ENCODE assay signal across 8 mouse cellular contexts in the genomic region with DNA sequence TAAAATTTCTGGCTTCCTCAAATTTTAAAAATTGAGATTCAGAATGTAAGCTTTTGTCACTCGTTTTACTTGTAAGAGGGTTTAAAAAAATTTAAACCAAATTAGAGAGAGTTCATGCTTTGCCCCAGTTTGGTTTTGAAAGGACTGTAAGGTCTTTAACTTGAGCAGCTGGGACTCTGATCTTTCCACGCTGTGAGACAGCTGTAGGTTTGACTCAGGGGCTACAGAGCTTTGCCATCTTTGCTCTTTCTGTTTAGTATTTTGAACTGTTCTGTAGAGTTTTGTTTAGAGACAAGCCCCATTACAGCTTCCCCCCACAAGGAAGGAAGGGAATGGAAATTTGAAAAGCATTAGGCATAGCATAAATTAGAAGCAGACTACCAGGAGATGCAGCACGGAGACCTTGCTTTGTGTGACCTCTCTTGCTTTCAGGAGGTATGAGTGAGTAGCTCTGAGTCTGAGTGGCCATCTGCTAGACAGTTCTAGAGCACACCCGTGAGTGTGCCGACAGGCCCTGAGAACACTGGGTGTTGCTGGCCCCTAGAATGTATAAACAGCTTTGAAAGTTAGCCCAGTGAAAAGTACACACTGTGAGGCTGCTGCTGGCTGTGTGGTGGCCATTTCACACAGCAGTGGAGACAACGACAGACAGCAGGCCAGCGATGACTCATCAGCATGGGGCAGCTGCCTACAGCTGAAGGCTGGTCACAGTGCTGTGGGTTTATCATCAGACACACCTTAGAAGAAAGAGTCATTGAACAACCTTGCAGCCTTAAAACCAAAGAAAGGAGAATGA. TPM values are rescaled to one million over a fixed set of nuclear protein-coding genes. Genes with fewer than 3 reads are reported as not detected.
DNase-seq lines count a peak whose midpoint lies in the region; ATAC-seq and TF ChIP-seq lines count a peak whose summit lies in the region.

No protein-coding gene starts in this region.

- DNase-seq in hindbrain, postnatal 0 days (ENCODE audit: low spot score), result no peak
- DNase-seq in hindbrain, embryonic 11.5 days (ENCODE audit: low spot score), result no peak
- peak; percentile 6 for DNase-seq in CH12.LX (ENCODE audit: extremely low read depth)
- no peak for DNase-seq in embryonic facial prominence, embryonic 10.5 days (ENCODE audit: low spot score)
- DNase-seq in heart, postnatal 4 days, result peak; percentile 31
- peak; percentile 40 to 73 for DNase-seq in lung, postnatal 4 days

- TF ChIP-seq POLR2A in CH12.LX (IDR thresholded peaks at IDR 0.05; ENCODE audit: low read depth, low read length), result no peak

- H3K4me2 ChIP-seq in hindbrain, postnatal 0 days (ENCODE audit: low read depth, low read length), result no peak overlapping the region
- no peak overlapping the region for H3K4me2 ChIP-seq in hindbrain, embryonic 11.5 days (replicated peaks; ENCODE audit: low read depth, low read length)
- no peak overlapping the region for H3K4me2 ChIP-seq in CH12.LX (ENCODE audit: insufficient read depth, low read depth, poor library complexity, severe bottlenecking)
- no peak overlapping the region for H3K4me2 ChIP-seq in forebrain, embryonic 12.5 days
- H3K4me2 ChIP-seq in midbrain, embryonic 13.5 days (replicated peaks), result no peak overlapping the region

- no peaks in the 10 kb centered on the region for H3K27me3 ChIP-seq in hindbrain, postnatal 0 days (ENCODE audit: insufficient read depth, low read length)
- no peaks in the 10 kb centered on the region for H3K27me3 ChIP-seq in hindbrain, embryonic 11.5 days (ENCODE audit: control insufficient read depth, insufficient read depth, low read length)
- no peaks in the 10 kb centered on the region for H3K27me3 ChIP-seq in CH12.LX (replicated peaks)
- no peaks in the 10 kb centered on the region for H3K27me3 ChIP-seq in embryonic facial prominence, embryonic 10.5 days (replicated peaks; ENCODE audit: low read depth, poor library complexity, severe bottlenecking)
- H3K27me3 ChIP-seq in forebrain, embryonic 12.5 days, result no peaks in the 10 kb centered on the region
- H3K27me3 ChIP-seq in midbrain, embryonic 13.5 days, result no peaks in the 10 kb centered on the region

- H3K9ac ChIP-seq in hindbrain, postnatal 0 days (replicated peaks; ENCODE audit: low read length), result no peak overlapping the region
- H3K9ac ChIP-seq in hindbrain, embryonic 11.5 days (ENCODE audit: low read depth, low read length), result no peak overlapping the region
- H3K9ac ChIP-seq in CH12.LX (ENCODE audit: insufficient read depth, low read depth), result no peak overlapping the region
- H3K9ac ChIP-seq in forebrain, embryonic 12.5 days, result no peak overlapping the region
- no peak overlapping the region for H3K9ac ChIP-seq in midbrain, embryonic 13.5 days (replicated peaks)

- H3K27ac ChIP-seq in hindbrain, postnatal 0 days, result peak overlapping the region; percentile 62; the same call in 1 of the 2 replicates
- no peak overlapping the region for H3K27ac ChIP-seq in hindbrain, embryonic 11.5 days (ENCODE audit: low read depth, low read length)
- H3K27ac ChIP-seq in CH12.LX (ENCODE audit: insufficient read depth, low read depth), result no peak overlapping the region
- H3K27ac ChIP-seq in embryonic facial prominence, embryonic 10.5 days (replicated peaks), result 0 out of 2 replicates have a peak overlapping the region, but pooled peaks have one; percentile 48
- H3K27ac ChIP-seq in forebrain, embryonic 12.5 days, result no peak overlapping the region
- no peak overlapping the region for H3K27ac ChIP-seq in midbrain, embryonic 13.5 days

- H3K36me3 ChIP-seq in hindbrain, postnatal 0 days (ENCODE audit: insufficient read depth, low read length), result peaks cover 15% of the 10 kb centered on the region
- H3K36me3 ChIP-seq in hindbrain, embryonic 11.5 days (ENCODE audit: control insufficient read depth, insufficient read depth, low read length), result no peaks in the 10 kb centered on the region
- peaks cover 23 to 68% of the 10 kb centered on the region in 2 experiments for H3K36me3 ChIP-seq in CH12.LX (replicated peaks in 1 of 2; ENCODE audit: control insufficient read depth in 1 of 2, insufficient read depth in 1 of 2, low read length in 1 of 2)
- H3K36me3 ChIP-seq in embryonic facial prominence, embryonic 10.5 days (replicated peaks), result peaks cover 28% of the 10 kb centered on the region
- peaks cover 18% of the 10 kb centered on the region for H3K36me3 ChIP-seq in forebrain, embryonic 12.5 days (replicated peaks)
- peaks cover 29% of the 10 kb centered on the region for H3K36me3 ChIP-seq in midbrain, embryonic 13.5 days

- in situ Hi-C loops in CH12.LX (cut with MboI; ENCODE audit: low pct_ligation_motif_present, low pct_unique_long_range_greater_than_20kb, low sequenced_read_pairs), result no loop called here

- dilution Hi-C loops in CH12.LX (cut with MboI; ENCODE audit: extremely low pct_ligation_motif_present, extremely low pct_unique_long_range_greater_than_20kb, low sequenced_read_pairs), result no loop called here

- no peak overlapping the region for H3K4me3 ChIP-seq in hindbrain, postnatal 0 days (ENCODE audit: low read length)
- H3K4me3 ChIP-seq in hindbrain, embryonic 11.5 days (ENCODE audit: low read depth, low read length), result no peak overlapping the region
- no peak overlapping the region for H3K4me3 ChIP-seq in CH12.LX (replicated peaks in 1 of 3; ENCODE audit: low read depth in 2 of 3, low read length in 2 of 3, poor library complexity in 1 of 3)
- no peak overlapping the region for H3K4me3 ChIP-seq in embryonic facial prominence, embryonic 10.5 days
- H3K4me3 ChIP-seq in forebrain, embryonic 12.5 days (replicated peaks), result no peak overlapping the region
- H3K4me3 ChIP-seq in midbrain, embryonic 13.5 days (replicated peaks), result no peak overlapping the region

- no peaks in the 10 kb centered on the region for H3K9me3 ChIP-seq in hindbrain, postnatal 0 days (ENCODE audit: low read length)
- no peaks in the 10 kb centered on the region for H3K9me3 ChIP-seq in hindbrain, embryonic 11.5 days (ENCODE audit: control insufficient read depth, low read length)
- H3K9me3 ChIP-seq in CH12.LX (replicated peaks; ENCODE audit: low read length), result no peaks in the 10 kb centered on the region
- no peaks in the 10 kb centered on the region for H3K9me3 ChIP-seq in embryonic facial prominence, embryonic 10.5 days
- no peaks in the 10 kb centered on the region for H3K9me3 ChIP-seq in forebrain, embryonic 12.5 days
- H3K9me3 ChIP-seq in midbrain, embryonic 13.5 days, result no peaks in the 10 kb centered on the region

- TF ChIP-seq RAD21 in CH12.LX (IDR thresholded peaks at IDR 0.05; ENCODE audit: low read depth, low read length), result no peak

- ATAC-seq in hindbrain, postnatal 0 days, result peak; percentile 66; the same call in 1 of the 2 replicates
- no peak for ATAC-seq in hindbrain, embryonic 11.5 days (ENCODE audit: low FRiP score)
- ATAC-seq in forebrain, embryonic 12.5 days (ENCODE audit: low FRiP score), result no peak
- ATAC-seq in midbrain, embryonic 13.5 days, result no peak

- TF ChIP-seq CTCF in hindbrain, postnatal 0 days (IDR thresholded peaks at IDR 0.05; ENCODE audit: low read depth), result no peak
- TF ChIP-seq CTCF in CH12.LX (conservative IDR thresholded peaks at IDR 0.05 in 1 of 2, IDR thresholded peaks at IDR 0.05 in 1 of 2; ENCODE audit: low read depth in 2 of 2, low read length in 2 of 2), result no peak

- no peak for TF ChIP-seq EP300 in CH12.LX (IDR thresholded peaks at IDR 0.05; ENCODE audit: low read length)

- H3K4me1 ChIP-seq in hindbrain, postnatal 0 days (ENCODE audit: insufficient read depth, low read length), result no peaks in the 10 kb centered on the region; the same call in 1 of the 2 replicates
- no peaks in the 10 kb centered on the region for H3K4me1 ChIP-seq in hindbrain, embryonic 11.5 days (replicated peaks; ENCODE audit: control insufficient read depth, insufficient read depth, low read length)
- H3K4me1 ChIP-seq in CH12.LX (ENCODE audit: control insufficient read depth in 1 of 2, insufficient read depth in 2 of 2), result peaks cover 5 to 16% of the 10 kb centered on the region in 2 experiments
- H3K4me1 ChIP-seq in embryonic facial prominence, embryonic 10.5 days, result peaks cover 7% of the 10 kb centered on the region; the same call in 1 of the 2 replicates
- H3K4me1 ChIP-seq in forebrain, embryonic 12.5 days, result 0 out of 2 replicates have a peak, but pooled peaks cover 6% of the 10 kb centered on the region
- 0 out of 2 replicates have a peak, but pooled peaks cover 8% of the 10 kb centered on the region for H3K4me1 ChIP-seq in midbrain, embryonic 13.5 days (replicated peaks)

- no peaks in the 10 kb centered on the region for H3K79me2 ChIP-seq in CH12.LX (replicated peaks; ENCODE audit: control insufficient read depth, extremely low read depth, insufficient read depth, poor library complexity, severe bottlenecking)

- WGBS in hindbrain, postnatal 0 days, result 54% methylated on average over 7 of the region's 7 CpGs
- 71% methylated on average over 7 of the region's 7 CpGs for WGBS in hindbrain, embryonic 11.5 days
- 71% methylated on average over 7 of the region's 7 CpGs for WGBS in embryonic facial prominence, embryonic 10.5 days
- 78% methylated on average over 7 of the region's 7 CpGs for WGBS in forebrain, embryonic 12.5 days
- WGBS in midbrain, embryonic 13.5 days, result 77% methylated on average over 7 of the region's 7 CpGs

TF ChIP-seq in CH12.LX, 34 proteins besides CTCF, POLR2A, EP300 and RAD21 (continues in another document):
- TF ChIP-seq HCFC1 (IDR thresholded peaks at IDR 0.05; ENCODE audit: low read depth, low read length) (no peak), PAX5 (IDR thresholded peaks at IDR 0.05; ENCODE audit: low read length) (no peak), UBTF (IDR thresholded peaks at IDR 0.05; ENCODE audit: low read depth, low read length) (no peak), CHD1 (IDR thresholded peaks at IDR 0.05; ENCODE audit: low read depth, low read length) (no peak), MAX (IDR thresholded peaks at IDR 0.05; ENCODE audit: low read length) (no peak), CHD2 (IDR thresholded peaks at IDR 0.05; ENCODE audit: low read length) (no peak), BHLHE40 (IDR thresholded peaks at IDR 0.05; ENCODE audit: low read depth, low read length) (no peak), SIN3A (IDR thresholded peaks at IDR 0.05; ENCODE audit: low read length) (no peak), GABPA (IDR thresholded peaks at IDR 0.05; ENCODE audit: insufficient replicate concordance, low read depth, low read length) (no peak)

RNA-seq across cellular contexts. Expression of gene Rab3gap2, which starts 25.7 kb away (rescaled TPM):
- total RNA-seq in hindbrain, postnatal 0 days (2014; rRNA removed), result 31.7 and 34.4 TPM in 2 replicates
- 19.3 and 19.7 TPM in 2 replicates for polyA plus RNA-seq in hindbrain, postnatal 0 days (2015; fragmentation: Nextera tagmentation; extraction: Ambion mirVana)
- 23.3 and 23.6 TPM in 2 replicates for polyA plus RNA-seq in hindbrain, embryonic 11.5 days (2014; fragmentation: Nextera tagmentation; extraction: Ambion mirVana)
- total RNA-seq in CH12.LX (2012; rRNA removed) (24.0 and 24.7 TPM in 2 replicates), CH12.LX (2014; rRNA removed) (22.1 and 22.7 TPM in 2 replicates)
- polyA plus RNA-seq in CH12.LX (2012; ENCODE audit: insufficient read length, low read depth), result 34.5 and 39.1 TPM in 2 replicates
- polyA plus RNA-seq in embryonic facial prominence, embryonic 10.5 days (2016; fragmentation: Nextera tagmentation; extraction: Ambion mirVana), result 20.6 and 21.3 TPM in 2 replicates
- total RNA-seq in heart, postnatal 4 days (2021), result 10 to 100 TPM; 25.4 to 29.1 TPM
- polyA plus RNA-seq in forebrain, embryonic 12.5 days (2016; fragmentation: Nextera tagmentation; extraction: Ambion mirVana), result 24.0 and 24.5 TPM in 2 replicates
- 23.6 and 24.6 TPM in 2 replicates for polyA plus RNA-seq in midbrain, embryonic 13.5 days (2015; fragmentation: Nextera tagmentation; extraction: Ambion mirVana)

Comparison
In these comparisons a context has a peak if more than half of its experiments do, and no peak if none do; other contexts are left out.
1. H3K27ac ChIP-seq: peak in hindbrain, postnatal 0 days (single experiment) and embryonic facial prominence, embryonic 10.5 days (single experiment); none in hindbrain, embryonic 11.5 days (single experiment), CH12.LX (single experiment), forebrain, embryonic 12.5 days (single experiment) and midbrain, embryonic 13.5 days (single experiment).
2. DNase-seq: peak in CH12.LX (single experiment), heart, postnatal 4 days (single experiment) and lung, postnatal 4 days (2 of 2); none in hindbrain, postnatal 0 days (single experiment), hindbrain, embryonic 11.5 days (single experiment) and embryonic facial prominence, embryonic 10.5 days (single experiment).